Mouse (Mus musculus): ENCODE data around the gene Prr15l. TPM values are rescaled to one million over a fixed set of nuclear protein-coding genes. Genes with fewer than 3 reads are reported as not detected.
A peak's percentile ranks its signal among the peaks of the same experiment; 100 is the strongest.

The Prr15l gene
- polyA plus RNA-seq, 1 experiment from 2014 or later = 2.3 TPM

GRCm38 (mm10) chr11:96975511-96976378 is 47.8 kb downstream of the Prr15l start:
- H3K36me3 ChIP-seq (replicated peaks) = peaks cover 7% of the 10 kb centered on the region; the same call in 1 of the 2 replicates
- WGBS = 79% methylated on average over 10 of the region's 10 CpGs
- DNase-seq (ENCODE audit: low spot score) = no peak
- peak overlapping the region; percentile 98 for H3K27ac ChIP-seq (replicated peaks)
- H3K9me3 ChIP-seq = no peaks in the 10 kb centered on the region
- H3K27me3 ChIP-seq (replicated peaks; ENCODE audit: low read depth, poor library complexity, severe bottlenecking) = no peaks in the 10 kb centered on the region
- peak overlapping the region; percentile 92 for H3K4me3 ChIP-seq
- peaks cover 43% of the 10 kb centered on the region for H3K4me1 ChIP-seq

GRCm38 (mm10) chr11:96976379-96976687 is 48.4 kb downstream of the Prr15l start:
- H3K27ac ChIP-seq (replicated peaks) = peak overlapping the region; percentile 98
- no peaks in the 10 kb centered on the region for H3K9me3 ChIP-seq
- H3K4me1 ChIP-seq = peaks cover 42% of the 10 kb centered on the region
- H3K27me3 ChIP-seq (replicated peaks; ENCODE audit: low read depth, poor library complexity, severe bottlenecking) = peaks cover 3% of the 10 kb centered on the region
- WGBS = 60% methylated on average over 3 of the region's 3 CpGs
- 0 out of 2 replicates have a peak, but pooled peaks cover 3% of the 10 kb centered on the region for H3K36me3 ChIP-seq (replicated peaks)
- no peak for DNase-seq (ENCODE audit: low spot score)
- peak overlapping the region; percentile 92 for H3K4me3 ChIP-seq

- Histone ChIP-seq H3K4me1 (peaks cover 44% of the 10 kb centered on the region), H3K9me3 (no peaks in the 10 kb centered on the region), H3K36me3 (replicated peaks) (0 out of 2 replicates have a peak, but pooled peaks cover 3% of the 10 kb centered on the region), H3K4me3 (peak overlapping the region; percentile 92), H3K27me3 (replicated peaks; ENCODE audit: low read depth, poor library complexity, severe bottlenecking) (peaks cover 10% of the 10 kb centered on the region), H3K27ac (replicated peaks) (peak overlapping the region; percentile 98)
- WGBS = under 1% methylated on average over 50 of the region's 50 CpGs
- DNase-seq (ENCODE audit: low spot score) = peak; percentile 92
Observed at GRCm38 (mm10) chr11:96976911-96977591, 49.1 kb downstream of the Prr15l start.

GRCm38 (mm10) chr11:96977606-96978400 is 49.9 kb downstream of the Prr15l start:
- H3K27me3 ChIP-seq (replicated peaks; ENCODE audit: low read depth, poor library complexity, severe bottlenecking) = peaks cover 13% of the 10 kb centered on the region
- peak overlapping the region; percentile 92 for H3K4me3 ChIP-seq
- WGBS = under 1% methylated on average over 45 of the region's 45 CpGs
- H3K36me3 ChIP-seq (replicated peaks) = no peaks in the 10 kb centered on the region
- no peaks in the 10 kb centered on the region for H3K9me3 ChIP-seq
- H3K4me1 ChIP-seq = peaks cover 52% of the 10 kb centered on the region
- DNase-seq (ENCODE audit: low spot score) = peak; percentile 99
- H3K27ac ChIP-seq (replicated peaks) = peak overlapping the region; percentile 98

GRCm38 (mm10) chr11:96978401-96979246 is 50.7 kb downstream of the Prr15l start:
- DNase-seq (ENCODE audit: low spot score) = no peak
- no peaks in the 10 kb centered on the region for H3K9me3 ChIP-seq
- peaks cover 21% of the 10 kb centered on the region for H3K27me3 ChIP-seq (replicated peaks; ENCODE audit: low read depth, poor library complexity, severe bottlenecking)
- peak overlapping the region; percentile 92 for H3K4me3 ChIP-seq
- H3K4me1 ChIP-seq = peaks cover 47% of the 10 kb centered on the region
- no peaks in the 10 kb centered on the region for H3K36me3 ChIP-seq (replicated peaks)
- WGBS = 34% methylated on average over 17 of the region's 17 CpGs
- H3K27ac ChIP-seq (replicated peaks) = peak overlapping the region; percentile 98

- Histone ChIP-seq H3K4me3 (no peak overlapping the region), H3K9me3 (no peaks in the 10 kb centered on the region), H3K27me3 (replicated peaks; ENCODE audit: low read depth, poor library complexity, severe bottlenecking) (peaks cover 28% of the 10 kb centered on the region), H3K4me1 (peaks cover 40% of the 10 kb centered on the region), H3K27ac (replicated peaks) (no peak overlapping the region), H3K36me3 (replicated peaks) (no peaks in the 10 kb centered on the region)
- no peak for DNase-seq (ENCODE audit: low spot score)
- WGBS = 87% methylated on average over 7 of the region's 7 CpGs
Observed at GRCm38 (mm10) chr11:96979329-96979728, 51.4 kb downstream of the Prr15l start.

GRCm38 (mm10) chr11:96980021-96980420 is 52.1 kb downstream of the Prr15l start:
- peaks cover 43% of the 10 kb centered on the region for H3K4me1 ChIP-seq
- WGBS = 80% methylated on average over 5 of the region's 5 CpGs

GRCm38 (mm10) chr11:96981461-96981860 is 53.6 kb downstream of the Prr15l start:
- H3K4me1 ChIP-seq = peaks cover 40% of the 10 kb centered on the region
- peaks cover 49% of the 10 kb centered on the region for H3K27me3 ChIP-seq (replicated peaks; ENCODE audit: low read depth, poor library complexity, severe bottlenecking)
- no peaks in the 10 kb centered on the region for H3K9me3 ChIP-seq
- DNase-seq (ENCODE audit: low spot score) = no peak
- 72% methylated on average over 15 of the region's 15 CpGs for WGBS
- no peaks in the 10 kb centered on the region for H3K36me3 ChIP-seq (replicated peaks)
- H3K27ac ChIP-seq (replicated peaks) = no peak overlapping the region
- H3K4me3 ChIP-seq = no peak overlapping the region

More at GRCm38 (mm10) chr11:96980021-96980420, 52.1 kb downstream of the Prr15l start:
- Histone ChIP-seq H3K27me3 (replicated peaks; ENCODE audit: low read depth, poor library complexity, severe bottlenecking) (peaks cover 35% of the 10 kb centered on the region), H3K4me3 (no peak overlapping the region), H3K9me3 (no peaks in the 10 kb centered on the region), H3K27ac (replicated peaks) (no peak overlapping the region), H3K36me3 (replicated peaks) (no peaks in the 10 kb centered on the region)
- DNase-seq (ENCODE audit: low spot score) = no peak

- WGBS = 3% methylated on average over 7 of the region's 7 CpGs
- Histone ChIP-seq H3K27me3 (replicated peaks; ENCODE audit: low read depth, poor library complexity, severe bottlenecking) (peaks cover 58% of the 10 kb centered on the region), H3K4me3 (peak overlapping the region; percentile 38; the same call in 1 of the 2 replicates), H3K9me3 (no peaks in the 10 kb centered on the region), H3K4me1 (peaks cover 37% of the 10 kb centered on the region), H3K36me3 (replicated peaks) (no peaks in the 10 kb centered on the region), H3K27ac (replicated peaks) (no peak overlapping the region)
- DNase-seq (ENCODE audit: low spot score) = peak; percentile 84
Observed at GRCm38 (mm10) chr11:96982355-96982754, 54.5 kb downstream of the Prr15l start.

- Histone ChIP-seq H3K36me3 (replicated peaks) (no peaks in the 10 kb centered on the region), H3K9me3 (no peaks in the 10 kb centered on the region), H3K4me1 (peaks cover 42% of the 10 kb centered on the region), H3K27ac (replicated peaks) (no peak within 1 kb of the TSS), H3K27me3 (replicated peaks; ENCODE audit: low read depth, poor library complexity, severe bottlenecking) (peaks cover 63% of the 10 kb centered on the region), H3K4me3 (peak within 1 kb of the TSS; percentile 38; the same call in 1 of the 2 replicates)
- 82% methylated on average over 7 of the region's 7 CpGs for WGBS
- no peak for DNase-seq (ENCODE audit: low spot score)
Observed at GRCm38 (mm10) chr11:96982859-96983258, 55.0 kb downstream of the Prr15l start, which contains the start of gene Sp2. Gene Sp2, minus strand, starts transcription at chr11:96982959.

GRCm38 (mm10) chr11:96984903-96985302 is 57.0 kb downstream of the Prr15l start:
- H3K4me1 ChIP-seq = peaks cover 39% of the 10 kb centered on the region
- no peak overlapping the region; the same call in 1 of the 2 replicates for H3K27ac ChIP-seq (replicated peaks)
- DNase-seq (ENCODE audit: low spot score) = no peak
- WGBS = 15% methylated on average over 4 of the region's 4 CpGs
- no peaks in the 10 kb centered on the region for H3K36me3 ChIP-seq (replicated peaks)
- H3K4me3 ChIP-seq = 0 out of 2 replicates have a peak overlapping the region, but pooled peaks have one; percentile 6
- no peaks in the 10 kb centered on the region for H3K9me3 ChIP-seq
- H3K27me3 ChIP-seq (replicated peaks; ENCODE audit: low read depth, poor library complexity, severe bottlenecking) = peaks cover 82% of the 10 kb centered on the region
